Mouse (Mus musculus): ENCODE data around the gene Olfr1346. TPM values are rescaled to one million over a fixed set of nuclear protein-coding genes. Genes with fewer than 3 reads are reported as not detected.

Olfr1346 gene
- polyA plus RNA-seq, 1 experiment from 2014 or later, result not detected

GRCm38 (mm10) chr7:6486841-6487240, 19.9 kb downstream of the Olfr1346 start, which contains the start of gene Olfr5:
Gene Olfr5 (minus strand): TSS chr7:6486941.
- 30% methylated on average over 2 of the region's 2 CpGs for WGBS
- no peak within 1 kb of the TSS for H3K27ac ChIP-seq
- DNase-seq (ENCODE audit: low spot score), result no peak

GRCm38 (mm10) chr7:6499655-6500054, 32.8 kb downstream of the Olfr1346 start, which contains the start of gene Olfr1347:
Gene Olfr1347 (minus strand): TSS chr7:6499755.
- Histone ChIP-seq H3K4me3 (replicated peaks; ENCODE audit: low read length) (no peak within 1 kb of the TSS), H3K4me2 (replicated peaks) (no peak within 1 kb of the TSS), H3K27ac (no peak within 1 kb of the TSS), H3K9me3 (ENCODE audit: control insufficient read depth, low read length) (no peaks in the 10 kb centered on the region), H3K27me3 (ENCODE audit: control insufficient read depth, insufficient read depth, low read length) (no peaks in the 10 kb centered on the region), H3K4me1 (replicated peaks; ENCODE audit: control insufficient read depth, insufficient read depth, low read length) (no peaks in the 10 kb centered on the region), H3K9ac (no peak within 1 kb of the TSS), H3K36me3 (replicated peaks; ENCODE audit: control insufficient read depth, insufficient read depth) (no peaks in the 10 kb centered on the region)
- 50% methylated on average over 1 of the region's 1 CpGs for WGBS
- ATAC-seq (ENCODE audit: low FRiP score) (no peak), DNase-seq (ENCODE audit: low spot score) (no peak)

More at GRCm38 (mm10) chr7:6486841-6487240, 19.9 kb downstream of the Olfr1346 start, which contains the start of gene Olfr5:
- no peaks in the 10 kb centered on the region for H3K27me3 ChIP-seq (ENCODE audit: control insufficient read depth, insufficient read depth, low read length)
- no peak within 1 kb of the TSS for H3K4me3 ChIP-seq (replicated peaks; ENCODE audit: low read length)
- H3K9me3 ChIP-seq (ENCODE audit: control insufficient read depth, low read length), result peaks cover 5% of the 10 kb centered on the region; the same call in 1 of the 2 replicates
- no peaks in the 10 kb centered on the region for H3K4me1 ChIP-seq (replicated peaks; ENCODE audit: control insufficient read depth, insufficient read depth, low read length)
- no peak within 1 kb of the TSS for H3K4me2 ChIP-seq (replicated peaks)
- no peak for ATAC-seq (ENCODE audit: low FRiP score)
- H3K36me3 ChIP-seq (replicated peaks; ENCODE audit: control insufficient read depth, insufficient read depth), result no peaks in the 10 kb centered on the region
- no peak within 1 kb of the TSS for H3K9ac ChIP-seq

- H3K36me3 ChIP-seq (replicated peaks; ENCODE audit: control insufficient read depth, insufficient read depth), result no peaks in the 10 kb centered on the region
- DNase-seq (ENCODE audit: low spot score) (no peak), ATAC-seq (ENCODE audit: low FRiP score) (no peak)
- H3K27me3 ChIP-seq (ENCODE audit: control insufficient read depth, insufficient read depth, low read length), result no peaks in the 10 kb centered on the region
- H3K9ac ChIP-seq, result no peak within 1 kb of the TSS
- H3K27ac ChIP-seq, result no peak within 1 kb of the TSS
- H3K4me3 ChIP-seq (replicated peaks; ENCODE audit: low read length), result no peak within 1 kb of the TSS
- no peak within 1 kb of the TSS for H3K4me2 ChIP-seq (replicated peaks)
- no peaks in the 10 kb centered on the region for H3K4me1 ChIP-seq (replicated peaks; ENCODE audit: control insufficient read depth, insufficient read depth, low read length)
- H3K9me3 ChIP-seq (ENCODE audit: control insufficient read depth, low read length), result 0 out of 2 replicates have a peak, but pooled peaks cover 8% of the 10 kb centered on the region
- WGBS, result 91% methylated on average over 1 of the region's 1 CpGs
Observed at GRCm38 (mm10) chr7:6508648-6509047, 41.7 kb downstream of the Olfr1346 start, which contains the start of gene Olfr1348. Gene Olfr1348 (minus strand): TSS chr7:6508748.

- Histone ChIP-seq H3K4me3 (replicated peaks; ENCODE audit: low read length) (no peak overlapping the region), H3K4me2 (replicated peaks) (no peak overlapping the region), H3K36me3 (replicated peaks; ENCODE audit: control insufficient read depth, insufficient read depth) (no peaks in the 10 kb centered on the region), H3K4me1 (replicated peaks; ENCODE audit: control insufficient read depth, insufficient read depth, low read length) (no peaks in the 10 kb centered on the region), H3K9me3 (ENCODE audit: control insufficient read depth, low read length) (0 out of 2 replicates have a peak, but pooled peaks cover 5% of the 10 kb centered on the region), H3K27me3 (ENCODE audit: control insufficient read depth, insufficient read depth, low read length) (no peaks in the 10 kb centered on the region), H3K9ac (no peak overlapping the region), H3K27ac (no peak overlapping the region)
- DNase-seq (ENCODE audit: low spot score) (no peak), ATAC-seq (ENCODE audit: low FRiP score) (no peak)
- 40% methylated on average over 1 of the region's 1 CpGs for WGBS
Observed at GRCm38 (mm10) chr7:6521666-6522065, 54.8 kb downstream of the Olfr1346 start.

- ATAC-seq (ENCODE audit: low FRiP score) (no peak), DNase-seq (ENCODE audit: low spot score) (no peak)
- H3K4me2 ChIP-seq (replicated peaks), result no peak within 1 kb of the TSS
- WGBS, result 81% methylated on average over 5 of the region's 5 CpGs
- 0 out of 2 replicates have a peak, but pooled peaks cover 5% of the 10 kb centered on the region for H3K9me3 ChIP-seq (ENCODE audit: control insufficient read depth, low read length)
- no peak within 1 kb of the TSS for H3K4me3 ChIP-seq (replicated peaks; ENCODE audit: low read length)
- H3K36me3 ChIP-seq (replicated peaks; ENCODE audit: control insufficient read depth, insufficient read depth), result no peaks in the 10 kb centered on the region
- H3K27ac ChIP-seq, result no peak within 1 kb of the TSS
- H3K4me1 ChIP-seq (replicated peaks; ENCODE audit: control insufficient read depth, insufficient read depth, low read length), result no peaks in the 10 kb centered on the region
- no peak within 1 kb of the TSS for H3K9ac ChIP-seq
- no peaks in the 10 kb centered on the region for H3K27me3 ChIP-seq (ENCODE audit: control insufficient read depth, insufficient read depth, low read length)
Observed at GRCm38 (mm10) chr7:6522850-6523249, 55.9 kb downstream of the Olfr1346 start, which contains the start of gene Olfr1349. Gene Olfr1349 (minus strand): TSS chr7:6522950.

- no peak for ATAC-seq (ENCODE audit: low FRiP score)
- Histone ChIP-seq H3K4me1 (replicated peaks; ENCODE audit: control insufficient read depth, insufficient read depth, low read length) (no peaks in the 10 kb centered on the region), H3K9me3 (ENCODE audit: control insufficient read depth, low read length) (0 out of 2 replicates have a peak, but pooled peaks cover 5% of the 10 kb centered on the region), H3K27ac (no peak overlapping the region), H3K36me3 (replicated peaks; ENCODE audit: control insufficient read depth, insufficient read depth) (no peaks in the 10 kb centered on the region), H3K4me3 (replicated peaks; ENCODE audit: low read length) (no peak overlapping the region), H3K9ac (no peak overlapping the region), H3K4me2 (replicated peaks) (no peak overlapping the region), H3K27me3 (ENCODE audit: control insufficient read depth, insufficient read depth, low read length) (no peaks in the 10 kb centered on the region)
- 60% methylated on average over 3 of the region's 3 CpGs for WGBS
- no peak for DNase-seq (ENCODE audit: low spot score)
Observed at GRCm38 (mm10) chr7:6525001-6525400, 58.1 kb downstream of the Olfr1346 start.

GRCm38 (mm10) chr7:6526141-6526540, 59.2 kb downstream of the Olfr1346 start:
- 63% methylated on average over 5 of the region's 5 CpGs for WGBS
- no peak overlapping the region for H3K4me3 ChIP-seq (replicated peaks; ENCODE audit: low read length)
- no peak overlapping the region for H3K9ac ChIP-seq
- H3K4me1 ChIP-seq (replicated peaks; ENCODE audit: control insufficient read depth, insufficient read depth, low read length), result no peaks in the 10 kb centered on the region
- ATAC-seq (ENCODE audit: low FRiP score) (no peak), DNase-seq (ENCODE audit: low spot score) (no peak)
- no peak overlapping the region for H3K4me2 ChIP-seq (replicated peaks)
- H3K9me3 ChIP-seq (ENCODE audit: control insufficient read depth, low read length), result 0 out of 2 replicates have a peak, but pooled peaks cover 5% of the 10 kb centered on the region
- no peaks in the 10 kb centered on the region for H3K27me3 ChIP-seq (ENCODE audit: control insufficient read depth, insufficient read depth, low read length)
- no peaks in the 10 kb centered on the region for H3K36me3 ChIP-seq (replicated peaks; ENCODE audit: control insufficient read depth, insufficient read depth)
- no peak overlapping the region for H3K27ac ChIP-seq

Other genes with a start within 250 kb of the Olfr1346 start
- gene Zscan5b, start 244.8 kb upstream of the Olfr1346 start, polyA plus RNA-seq (2014; fragmentation: Nextera tagmentation; extraction: Ambion mirVana), result not detected in 2 replicates
- gene Epp13, start 214.4 kb upstream of the Olfr1346 start, polyA plus RNA-seq (2014; fragmentation: Nextera tagmentation; extraction: Ambion mirVana), result not detected in 2 replicates
- gene Zfp667, start 180.5 kb upstream of the Olfr1346 start, polyA plus RNA-seq (2014; fragmentation: Nextera tagmentation; extraction: Ambion mirVana), result 14.4 and 19.1 TPM in 2 replicates
- gene Zfp583, start 135.8 kb upstream of the Olfr1346 start, polyA plus RNA-seq (2014; fragmentation: Nextera tagmentation; extraction: Ambion mirVana), result 14.4 and 18.2 TPM in 2 replicates
- gene Gm3854, start 123.3 kb upstream of the Olfr1346 start, polyA plus RNA-seq (2014; fragmentation: Nextera tagmentation; extraction: Ambion mirVana), result 5.9 and 6.5 TPM in 2 replicates
- gene Zfp78, start 103.8 kb upstream of the Olfr1346 start, polyA plus RNA-seq (2014; fragmentation: Nextera tagmentation; extraction: Ambion mirVana), result 5.7 and 6.6 TPM in 2 replicates
- gene Zfp28, start 83.8 kb upstream of the Olfr1346 start, polyA plus RNA-seq (2014; fragmentation: Nextera tagmentation; extraction: Ambion mirVana), result 15.2 and 16.0 TPM in 2 replicates
- gene Smim17, start 68.4 kb upstream of the Olfr1346 start, polyA plus RNA-seq (2014; fragmentation: Nextera tagmentation; extraction: Ambion mirVana), result 8.2 and 8.3 TPM in 2 replicates
- not detected in 2 replicates for gene Gm20715, start 56.8 kb upstream of the Olfr1346 start, polyA plus RNA-seq (2014; fragmentation: Nextera tagmentation; extraction: Ambion mirVana)
- gene Olfr1344, start 28.4 kb upstream of the Olfr1346 start, polyA plus RNA-seq (2014; fragmentation: Nextera tagmentation; extraction: Ambion mirVana), result 0.29 and 0.91 TPM in 2 replicates
- gene Olfr1336, start 10.9 kb upstream of the Olfr1346 start, polyA plus RNA-seq (2014; fragmentation: Nextera tagmentation; extraction: Ambion mirVana), result not detected in 2 replicates
- not detected in 2 replicates for gene Olfr5, start 19.8 kb downstream of the Olfr1346 start, polyA plus RNA-seq (2014; fragmentation: Nextera tagmentation; extraction: Ambion mirVana)
- gene Olfr1347, start 32.7 kb downstream of the Olfr1346 start, polyA plus RNA-seq (2014; fragmentation: Nextera tagmentation; extraction: Ambion mirVana), result not detected in 2 replicates
- gene Olfr1348, start 41.6 kb downstream of the Olfr1346 start, polyA plus RNA-seq (2014; fragmentation: Nextera tagmentation; extraction: Ambion mirVana), result not detected in 2 replicates
- not detected in 2 replicates for gene Olfr1349, start 55.8 kb downstream of the Olfr1346 start, polyA plus RNA-seq (2014; fragmentation: Nextera tagmentation; extraction: Ambion mirVana)
- not detected in 2 replicates for gene Olfr1350, start 97.7 kb downstream of the Olfr1346 start, polyA plus RNA-seq (2014; fragmentation: Nextera tagmentation; extraction: Ambion mirVana)
- gene Zim1, start 229.3 kb downstream of the Olfr1346 start, polyA plus RNA-seq (2014; fragmentation: Nextera tagmentation; extraction: Ambion mirVana), result 7.1 and 7.5 TPM in 2 replicates